Mouse (Mus musculus) sigmoid colon, adult 10 weeks (tissue): Measurements from ENCODE around the gene Tkt. TPM values are rescaled to one million over a fixed set of nuclear protein-coding genes. Genes with fewer than 3 reads are reported as not detected.

Experiments used
- polyA plus RNA-seq: library from polyadenylated mRNA; stranded (reverse); fragments of 350-450 nt; fragmentation: Illumina TruSeq; extraction: RNeasy Lipid Tissue Mini Kit (QIAGEN cat#74804); gene quantifications from one replicate; pipeline ENCODE4 v1.2.3, GENCODE M21; 2014; ENCODE audit warnings: low read depth, low replicate concordance

Gene Tkt
- 4.6 TPM for polyA plus RNA-seq

DNA sequence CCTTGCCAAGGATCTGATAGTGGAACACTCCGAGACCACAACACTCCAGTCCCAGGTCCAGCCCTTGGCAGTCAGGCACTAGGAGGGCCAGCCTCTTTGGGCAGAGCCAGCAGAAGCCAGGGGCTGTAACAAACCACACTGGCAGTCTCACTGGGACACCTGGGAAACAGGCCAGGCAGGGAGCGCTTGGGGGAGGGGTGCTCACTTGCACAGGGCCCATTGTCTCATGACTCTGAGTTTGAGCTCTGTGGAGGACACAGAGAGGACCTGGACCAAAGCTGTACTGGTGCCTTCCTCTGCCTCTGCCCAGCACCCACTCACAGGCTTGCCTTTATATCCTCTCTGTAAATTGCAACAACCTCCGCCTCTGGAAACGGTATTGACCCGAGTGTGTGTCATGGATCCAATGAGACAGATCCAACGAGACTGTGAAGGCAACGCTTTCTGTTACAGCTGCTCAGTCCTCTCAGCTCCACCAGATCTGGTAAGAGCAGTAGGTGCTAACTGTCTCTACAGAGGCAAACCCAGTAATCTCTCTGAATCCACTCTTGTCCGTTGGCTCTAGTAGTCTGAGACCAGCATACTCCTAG, at the start of gene Tkt:
TSS of gene Tkt (plus strand) at position 229 of the 590 bp plus-strand sequence.

Other genes starting within 250 kb of the Tkt start
- gene Dcp1a, start 68.8 kb upstream of the Tkt start, polyA plus RNA-seq = 11.9 TPM
- 5.2 TPM for gene Cacna1d, start 56.9 kb upstream of the Tkt start, polyA plus RNA-seq
- 117 TPM for gene Prkcd, start 77.9 kb downstream of the Tkt start, polyA plus RNA-seq
- gene Rft1, start 106.0 kb downstream of the Tkt start, polyA plus RNA-seq = 16.1 TPM
- gene Sfmbt1, start 166.5 kb downstream of the Tkt start, polyA plus RNA-seq = 12.1 TPM